Mouse (Mus musculus) E14TG2a.4 (cell line): Measurements from ENCODE around the gene Fam69a.
A peak's percentile ranks its signal among the peaks of the same experiment; 100 is the strongest.
"Not testable (repeated sequence)": the region's sequence is repeated elsewhere in the genome, so short reads cannot be mapped to it uniquely, and the experiment has no call there.

Experiments used
- H3K27me3 ChIP-seq: 2 replicates; pipeline ENCODE4 v1.6.1; 2014; ENCODE audit warnings: low read length, control low read depth; ENCODE audit not compliant: insufficient read depth
- H3K36me3 ChIP-seq: 2 replicates; pipeline ENCODE4 v1.6.1; 2014; ENCODE audit warnings: low read length, control low read depth; ENCODE audit not compliant: insufficient read depth
- H3K4me1 ChIP-seq: replicated peaks from 2 replicates; pipeline ENCODE4 v1.6.1; 2014; ENCODE audit warnings: low read depth, low read length, control low read depth
- H3K4me3 ChIP-seq: replicated peaks from 2 replicates; pipeline ENCODE4 v1.5.1; 2014; ENCODE audit warnings: mild to moderate bottlenecking, low read length
- H3K9me3 ChIP-seq: 2 replicates; pipeline ENCODE4 v1.6.1; 2014; ENCODE audit warnings: low read length, control low read depth
- CTCF ChIP-seq: conservative IDR thresholded peaks from 2 replicates; pipeline ENCODE4 v1.5.1; 2014; ENCODE audit warnings: low read length
- NANOG ChIP-seq: IDR thresholded peaks from 2 replicates; pipeline ENCODE4 v1.6.1; 2014; ENCODE audit warnings: borderline replicate concordance, low read length, mixed read lengths
- POU5F1 ChIP-seq: IDR thresholded peaks from 2 replicates; pipeline ENCODE4 v1.6.1; 2014; ENCODE audit warnings: low read length, borderline replicate concordance

The Fam69a gene

GRCm38 (mm10) chr5:107891515-107891914 lies 95.4 kb downstream of the Fam69a start:
- H3K9me3 ChIP-seq, H3K4me3 ChIP-seq, H3K27me3 ChIP-seq, H3K36me3 ChIP-seq, H3K4me1 ChIP-seq: not testable (repeated sequence)
- TF ChIP-seq CTCF = peak; percentile 42

GRCm38 (mm10) chr5:107889994-107890888 lies 96.6 kb downstream of the Fam69a start:
- Histone ChIP-seq H3K4me1 (no peaks in the 10 kb centered on the region; the same call in 1 of the 2 replicates), H3K27me3 (peaks cover 4% of the 10 kb centered on the region; the same call in 1 of the 2 replicates), H3K36me3 (no peaks in the 10 kb centered on the region), H3K4me3 (no peak overlapping the region), H3K9me3 (no peaks in the 10 kb centered on the region)
- TF ChIP-seq POU5F1 = no peak

- no peak overlapping the region for H3K4me3 ChIP-seq
- H3K27me3 ChIP-seq = no peaks in the 10 kb centered on the region
- no peaks in the 10 kb centered on the region for H3K36me3 ChIP-seq
- no peaks in the 10 kb centered on the region for H3K9me3 ChIP-seq
- peaks cover 8% of the 10 kb centered on the region for H3K4me1 ChIP-seq
- no peak for TF ChIP-seq POU5F1
- no peak for TF ChIP-seq NANOG
- TF ChIP-seq CTCF = no peak
Observed at GRCm38 (mm10) chr5:107880710-107881109, 106.2 kb downstream of the Fam69a start.

- H3K4me1 ChIP-seq = peaks cover 27% of the 10 kb centered on the region
- H3K4me3 ChIP-seq = no peak overlapping the region
- H3K36me3 ChIP-seq = no peaks in the 10 kb centered on the region
- H3K9me3 ChIP-seq = no peaks in the 10 kb centered on the region
- no peaks in the 10 kb centered on the region for H3K27me3 ChIP-seq
- TF ChIP-seq POU5F1 = no peak
- TF ChIP-seq CTCF = peak; percentile 47
Observed at GRCm38 (mm10) chr5:107877053-107877452, 109.8 kb downstream of the Fam69a start.

- Histone ChIP-seq H3K27me3 (peaks cover 5% of the 10 kb centered on the region; the same call in 1 of the 2 replicates), H3K36me3 (no peaks in the 10 kb centered on the region), H3K9me3 (no peaks in the 10 kb centered on the region), H3K4me1 (peaks cover 23% of the 10 kb centered on the region), H3K4me3 (no peak overlapping the region)
- TF ChIP-seq POU5F1 = no peak
- no peak for TF ChIP-seq CTCF
- TF ChIP-seq NANOG = no peak
Observed at GRCm38 (mm10) chr5:107875261-107875611, 111.6 kb downstream of the Fam69a start.

DNA sequence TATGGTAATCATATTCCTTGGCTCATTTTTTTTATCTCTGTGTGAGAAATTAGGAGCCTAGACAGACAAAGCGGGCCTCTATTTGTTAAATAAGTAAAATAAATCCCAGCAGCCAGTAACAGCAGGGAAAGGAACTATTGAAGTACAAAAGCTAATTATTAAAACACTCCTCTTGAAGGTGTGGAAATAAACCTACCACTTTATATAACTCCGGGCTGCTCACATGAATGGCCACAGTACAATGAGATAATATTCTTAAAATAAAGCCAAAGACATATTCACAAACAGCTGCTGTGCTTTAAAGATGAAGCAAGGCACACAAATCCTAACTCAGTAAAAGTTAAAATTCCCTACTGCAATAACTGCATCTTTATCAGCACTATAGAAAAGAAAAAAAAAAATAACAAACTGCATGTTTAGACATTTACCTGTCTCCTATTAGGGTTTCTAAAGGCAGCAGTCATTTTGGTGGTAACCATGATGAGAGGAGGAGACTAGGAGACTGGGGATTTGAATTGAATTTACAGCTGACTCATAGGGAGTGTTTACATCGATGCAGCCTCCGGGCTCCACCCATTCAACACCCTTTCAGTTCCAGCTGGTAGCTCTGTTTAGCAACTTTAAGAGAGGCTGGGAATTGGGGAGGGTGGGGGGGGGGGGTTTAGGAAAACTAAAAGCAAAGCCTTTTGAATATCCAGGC lies 112.2 kb downstream of the Fam69a start, which contains the start of gene Evi5:
TSS of gene Evi5 (minus strand) at position 547 of the 700 bp plus-strand sequence.
- Histone ChIP-seq H3K27me3 (peaks cover 5% of the 10 kb centered on the region; the same call in 1 of the 2 replicates), H3K36me3 (no peaks in the 10 kb centered on the region)
- TF ChIP-seq CTCF (no peak), POU5F1 (no peak), NANOG (no peak)

DNA sequence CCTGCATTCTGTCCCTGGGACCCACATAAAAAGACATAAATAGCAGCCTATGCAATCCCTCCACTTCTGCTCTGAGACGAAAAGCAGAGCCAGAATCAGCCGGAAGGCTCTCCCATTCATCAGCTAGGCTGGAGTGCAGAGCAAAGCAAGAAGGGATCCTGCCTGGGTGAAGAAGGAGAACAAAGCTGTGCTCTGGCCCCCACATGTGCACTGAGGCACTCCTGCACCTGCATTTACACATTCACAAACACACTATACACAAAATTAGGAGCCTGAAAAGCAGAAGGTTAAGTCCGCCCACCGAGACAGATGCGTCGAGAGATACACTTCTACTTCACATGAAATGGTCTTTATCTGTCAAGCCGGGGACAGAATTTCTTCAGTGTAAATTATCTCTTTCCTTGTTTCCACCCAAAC lies 113.0 kb downstream of the Fam69a start:
- Histone ChIP-seq H3K4me1 (peaks cover 23% of the 10 kb centered on the region), H3K9me3 (no peaks in the 10 kb centered on the region), H3K27me3 (peaks cover 5% of the 10 kb centered on the region; the same call in 1 of the 2 replicates), H3K4me3 (no peak overlapping the region), H3K36me3 (no peaks in the 10 kb centered on the region)
- no peak for TF ChIP-seq CTCF
- no peak for TF ChIP-seq NANOG
- no peak for TF ChIP-seq POU5F1

More for the DNA sequence above, 112.2 kb downstream of the Fam69a start, which contains the start of gene Evi5:
- Histone ChIP-seq H3K9me3 (no peaks in the 10 kb centered on the region), H3K4me1 (peaks cover 23% of the 10 kb centered on the region), H3K4me3 (no peak within 1 kb of the TSS)

- TF ChIP-seq CTCF (no peak), NANOG (no peak), POU5F1 (no peak)
Observed at GRCm38 (mm10) chr5:107873330-107873729, 113.6 kb downstream of the Fam69a start.

More at GRCm38 (mm10) chr5:107873330-107873729, 113.6 kb downstream of the Fam69a start:
- Histone ChIP-seq H3K36me3 (no peaks in the 10 kb centered on the region), H3K4me3 (no peak overlapping the region), H3K4me1 (peaks cover 23% of the 10 kb centered on the region), H3K27me3 (peaks cover 5% of the 10 kb centered on the region; the same call in 1 of the 2 replicates), H3K9me3 (no peaks in the 10 kb centered on the region)
